Mouse (Mus musculus) neural tube, embryonic 14.5 days (tissue): ENCODE measurements around the gene Vdr. TPM values are rescaled to one million over a fixed set of nuclear protein-coding genes. Genes with fewer than 3 reads are reported as not detected.

Experiments used
- ATAC-seq: fragments of 200-750 bp; cut with Nextera tagmentation; 2 replicates; pipeline ENCODE4 v1.8.0; 2017; ENCODE audit warnings: low read depth, mild to moderate bottlenecking, moderate TSS enrichment, moderate library complexity
- H3K27ac ChIP-seq: fragments of 300-500 bp; sonication (generic); 2 replicates; pipeline ENCODE4 v1.5.1; 2014; ENCODE audit warnings: low read depth, mild to moderate bottlenecking, control low read depth, low read length, moderate library complexity, mixed read lengths
- H3K27me3 ChIP-seq: fragments of 300-500 bp; sonication (generic); 2 replicates; pipeline ENCODE4 v1.6.1; 2014; ENCODE audit warnings: low read length; ENCODE audit not compliant: control insufficient read depth, insufficient read depth
- H3K36me3 ChIP-seq: fragments of 300-500 bp; sonication (generic); 2 replicates; pipeline ENCODE4 v1.6.1; 2014; ENCODE audit warnings: low read length, mixed read lengths; ENCODE audit not compliant: control insufficient read depth, insufficient read depth
- H3K4me1 ChIP-seq: fragments of 300-500 bp; sonication (generic); 2 replicates; pipeline ENCODE4 v1.6.1; 2014; ENCODE audit warnings: low read length; ENCODE audit not compliant: control insufficient read depth, insufficient read depth
- H3K4me2 ChIP-seq: fragments of 300-500 bp; sonication (generic); 2 replicates; pipeline ENCODE4 v1.6.1; 2014; ENCODE audit warnings: mild to moderate bottlenecking, low read depth, low read length, control low read depth
- H3K4me3 ChIP-seq: fragments of 300-500 bp; sonication (generic); 2 replicates; pipeline ENCODE4 v1.5.1; 2014; ENCODE audit warnings: low read depth, low read length, control low read depth, mixed read lengths
- H3K9ac ChIP-seq: fragments of 300-500 bp; sonication (generic); replicated peaks from 2 replicates; pipeline ENCODE4 v1.6.1; 2014; ENCODE audit warnings: low read depth, mild to moderate bottlenecking, control low read depth, low read length, mixed read lengths
- H3K9me3 ChIP-seq: fragments of 300-500 bp; sonication (generic); 2 replicates; pipeline ENCODE4 v1.6.1; 2016; ENCODE audit warnings: low read length; ENCODE audit not compliant: control insufficient read depth
- WGBS: fragments of 180-500 bp; shearing (Covaris S2); extraction: QIAGEN DNeasy Blood & Tissue Kit; methylation state at CpG from one replicate; pipeline ENCODE4 v1.1.7; 2014; 5-methylcytosine and 5-hydroxymethylcytosine counted together
- polyA plus RNA-seq: library from polyadenylated mRNA; unstranded; fragments of >200 nt; fragmentation: Nextera tagmentation; extraction: Ambion mirVana; gene quantifications from 2 replicates; pipeline ENCODE4 v1.2.1, GENCODE M21; 2014

Gene Vdr
- polyA plus RNA-seq, 1 experiment from 2014 or later, result 0.07 TPM

DNA sequence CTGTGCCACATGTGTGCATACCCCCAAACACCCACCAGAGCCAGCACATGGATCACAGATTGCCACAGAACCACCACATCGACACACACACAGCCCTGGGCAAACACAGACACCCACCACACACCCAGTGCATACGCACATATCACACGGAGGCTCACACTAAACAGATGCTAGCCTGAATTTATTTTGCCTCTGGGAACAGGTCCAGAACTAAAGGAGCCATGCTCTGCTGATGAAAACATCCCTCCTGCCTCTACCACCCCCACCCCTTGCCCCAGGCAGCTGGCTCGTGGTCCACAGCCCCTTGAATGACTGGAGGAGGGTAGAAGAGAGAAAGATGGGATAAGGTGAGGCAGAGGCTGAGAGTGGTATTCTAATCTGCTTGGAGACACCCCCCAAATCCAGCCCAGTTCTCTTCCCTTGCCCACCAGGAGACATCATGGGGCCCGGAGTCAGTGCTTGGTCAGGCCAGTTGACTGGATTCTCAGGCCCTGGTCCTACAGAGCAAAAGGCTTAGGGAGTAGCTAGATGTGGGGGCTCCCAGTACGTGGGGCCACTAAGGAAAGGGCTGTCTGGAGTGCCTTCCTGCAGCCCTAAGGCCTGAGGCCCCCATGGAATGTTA, 82.1 kb downstream of the Vdr start:
- Histone ChIP-seq H3K36me3 (no peaks in the 10 kb centered on the region), H3K9me3 (no peaks in the 10 kb centered on the region), H3K27me3 (no peaks in the 10 kb centered on the region), H3K27ac (peak overlapping the region; percentile 66), H3K9ac (peak overlapping the region; percentile 25; the same call in 1 of the 2 replicates), H3K4me1 (peaks cover 58% of the 10 kb centered on the region), H3K4me3 (no peak overlapping the region; the same call in 1 of the 2 replicates), H3K4me2 (peak overlapping the region; percentile 75)
- no peak for ATAC-seq
- WGBS, result 31% methylated on average over 6 of the region's 6 CpGs

GRCm38 (mm10) chr15:97827401-97827800, 83.0 kb downstream of the Vdr start:
- H3K9ac ChIP-seq, result no peak overlapping the region
- H3K4me3 ChIP-seq, result no peak overlapping the region
- no peaks in the 10 kb centered on the region for H3K36me3 ChIP-seq
- H3K4me2 ChIP-seq, result no peak overlapping the region
- ATAC-seq, result no peak
- no peaks in the 10 kb centered on the region for H3K9me3 ChIP-seq
- peaks cover 66% of the 10 kb centered on the region for H3K4me1 ChIP-seq
- no peaks in the 10 kb centered on the region for H3K27me3 ChIP-seq
- H3K27ac ChIP-seq, result no peak overlapping the region
- 84% methylated on average over 8 of the region's 8 CpGs for WGBS

DNA sequence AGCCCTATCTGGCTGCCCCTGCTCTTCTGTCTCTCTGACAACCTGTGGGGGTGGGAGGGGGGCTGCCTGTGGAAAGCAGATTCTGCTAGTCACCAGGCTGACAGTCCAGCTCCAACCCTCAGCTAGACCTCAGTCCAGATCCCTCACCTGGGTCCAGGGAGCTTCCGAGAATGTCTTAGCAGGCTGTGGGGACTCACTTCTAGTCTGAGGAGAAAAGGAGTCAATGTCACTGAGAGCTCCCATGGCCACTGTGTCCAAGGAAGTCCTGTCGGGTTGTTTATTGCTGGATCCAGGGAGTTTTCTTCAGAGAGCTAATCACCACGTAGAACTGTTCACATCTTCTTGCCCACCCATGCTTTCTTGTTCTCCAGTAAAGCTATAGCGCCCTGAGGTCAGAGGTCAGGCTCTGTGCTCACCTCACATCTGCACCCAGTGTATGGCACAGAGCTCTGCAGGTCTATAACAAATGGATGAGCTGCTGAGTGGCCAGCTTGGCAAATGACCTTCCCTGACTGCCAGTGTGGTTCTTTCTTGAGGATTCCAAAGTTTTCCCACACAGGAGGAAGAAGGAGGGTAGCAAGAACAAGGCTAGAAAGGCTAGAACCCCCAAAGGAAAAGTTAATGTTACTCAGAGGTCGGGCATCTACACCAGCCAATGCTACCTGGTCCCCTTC, 83.7 kb downstream of the Vdr start:
- no peak for ATAC-seq
- Histone ChIP-seq H3K4me3 (no peak overlapping the region), H3K27ac (no peak overlapping the region), H3K36me3 (no peaks in the 10 kb centered on the region), H3K27me3 (no peaks in the 10 kb centered on the region), H3K4me2 (no peak overlapping the region), H3K9me3 (no peaks in the 10 kb centered on the region), H3K4me1 (peaks cover 71% of the 10 kb centered on the region), H3K9ac (0 out of 2 replicates have a peak overlapping the region, but pooled peaks have one; percentile 12)
- WGBS, result 69% methylated on average over 5 of the region's 5 CpGs

- H3K4me3 ChIP-seq, result no peak overlapping the region
- no peak for ATAC-seq
- H3K4me1 ChIP-seq, result peaks cover 77% of the 10 kb centered on the region
- WGBS, result 39% methylated on average over 12 of the region's 12 CpGs
- H3K27me3 ChIP-seq, result no peaks in the 10 kb centered on the region
- no peak overlapping the region for H3K27ac ChIP-seq
- H3K9ac ChIP-seq, result 0 out of 2 replicates have a peak overlapping the region, but pooled peaks have one; percentile 12
- no peaks in the 10 kb centered on the region for H3K36me3 ChIP-seq
- peak overlapping the region; percentile 9; the same call in 1 of the 2 replicates for H3K4me2 ChIP-seq
- no peaks in the 10 kb centered on the region for H3K9me3 ChIP-seq
Observed at GRCm38 (mm10) chr15:97825941-97826587, 84.4 kb downstream of the Vdr start.

GRCm38 (mm10) chr15:97825071-97825940, 85.1 kb downstream of the Vdr start:
- Histone ChIP-seq H3K4me2 (peak overlapping the region; percentile 40), H3K4me3 (peak overlapping the region; percentile 17; the same call in 1 of the 2 replicates), H3K4me1 (peaks cover 73% of the 10 kb centered on the region), H3K27ac (peak overlapping the region; percentile 11; the same call in 1 of the 2 replicates), H3K9me3 (no peaks in the 10 kb centered on the region), H3K27me3 (no peaks in the 10 kb centered on the region), H3K9ac (peak overlapping the region; percentile 41; the same call in 1 of the 2 replicates), H3K36me3 (no peaks in the 10 kb centered on the region)
- ATAC-seq, result no peak
- 10% methylated on average over 29 of the region's 29 CpGs for WGBS

GRCm38 (mm10) chr15:97824042-97824441, 86.4 kb downstream of the Vdr start:
- Histone ChIP-seq H3K4me1 (peaks cover 60% of the 10 kb centered on the region), H3K9me3 (no peaks in the 10 kb centered on the region), H3K27ac (no peak overlapping the region), H3K4me2 (no peak overlapping the region), H3K27me3 (no peaks in the 10 kb centered on the region), H3K36me3 (no peaks in the 10 kb centered on the region), H3K9ac (no peak overlapping the region), H3K4me3 (no peak overlapping the region)
- WGBS, result 78% methylated on average over 6 of the region's 6 CpGs
- ATAC-seq, result no peak

- Histone ChIP-seq H3K9ac (no peak overlapping the region), H3K4me3 (no peak overlapping the region), H3K36me3 (no peaks in the 10 kb centered on the region), H3K27ac (no peak overlapping the region), H3K27me3 (no peaks in the 10 kb centered on the region), H3K4me1 (peaks cover 54% of the 10 kb centered on the region), H3K4me2 (no peak overlapping the region), H3K9me3 (no peaks in the 10 kb centered on the region)
- 63% methylated on average over 12 of the region's 12 CpGs for WGBS
- ATAC-seq, result no peak
Observed at GRCm38 (mm10) chr15:97823479-97823878, 87.0 kb downstream of the Vdr start.

- Histone ChIP-seq H3K27me3 (no peaks in the 10 kb centered on the region), H3K4me1 (peaks cover 49% of the 10 kb centered on the region), H3K27ac (no peak overlapping the region), H3K4me3 (no peak overlapping the region), H3K9me3 (no peaks in the 10 kb centered on the region), H3K9ac (no peak overlapping the region), H3K4me2 (no peak overlapping the region), H3K36me3 (no peaks in the 10 kb centered on the region)
- 56% methylated on average over 10 of the region's 12 CpGs for WGBS
- ATAC-seq, result no peak
Observed at GRCm38 (mm10) chr15:97822545-97823228, 87.7 kb downstream of the Vdr start.
